In the genomic region with DNA sequence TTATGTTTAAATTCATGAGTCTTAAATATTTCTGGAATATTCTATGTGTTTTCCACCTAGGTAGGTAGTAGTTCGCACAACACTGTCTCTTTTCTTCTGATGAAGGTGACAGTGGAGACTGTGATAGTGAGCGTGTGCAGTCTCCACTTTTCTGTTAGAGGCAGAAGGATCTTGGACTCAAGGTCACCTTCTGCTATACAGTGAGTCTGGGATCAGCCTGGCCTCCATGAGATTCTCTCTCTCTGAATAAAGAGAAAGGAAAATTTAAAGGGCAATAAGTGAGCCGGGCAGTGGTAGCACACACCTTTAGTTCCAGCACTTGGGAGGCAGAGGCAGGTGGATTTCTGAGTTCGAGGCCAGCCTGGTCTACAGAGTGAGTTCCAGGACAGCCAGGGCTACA, we compare ENCODE assay signal across 17 mouse cellular contexts. TPM values are rescaled to one million over a fixed set of nuclear protein-coding genes. Genes with fewer than 3 reads are reported as not detected.
DNase-seq lines count a peak whose midpoint lies in the region; TF ChIP-seq lines count a peak whose summit lies in the region.
"Had no signal": no experiment of that assay in that cellular context is flagged by ENCODE, and none has a peak within 500 bp of the region (broad histone marks: within the 10 kb centered on the region; RNA-seq: fewer than 3 reads in every experiment).

No protein-coding gene starts in this region.

- WGBS in limb, embryonic 10.5 days: 93% methylated on average over 4 of the region's 4 CpGs

- no peaks in the 10 kb centered on the region for H3K9me3 ChIP-seq in ES-E14 (ENCODE audit: control insufficient read depth, insufficient read depth, low read depth, low read length)
- no peaks in the 10 kb centered on the region for H3K9me3 ChIP-seq in limb, embryonic 10.5 days (replicated peaks)
- H3K9me3 ChIP-seq: forebrain, embryonic 10.5 days; forebrain, embryonic 13.5 days; hindbrain, embryonic 10.5 days; hindbrain, embryonic 13.5 days; intestine, embryonic 15.5 days had no signal

- intact Hi-C loops in heart, postnatal 25 days (cut with DNase I): no loop called here

- in situ Hi-C loops in ES-E14 (cut with MboI; ENCODE audit: low sequenced_read_pairs in 2 of 2, unreplicated experiment in 2 of 2): no loop called here

- H3K4me3 ChIP-seq in ES-E14 (ENCODE audit: insufficient read depth in 1 of 2, low read depth in 1 of 2, low read length in 2 of 2, poor library complexity in 1 of 2, severe bottlenecking in 1 of 2): no peak overlapping the region
- H3K4me3 ChIP-seq in limb, embryonic 10.5 days: no peak overlapping the region
- H3K4me3 ChIP-seq: intestine, embryonic 15.5 days had no signal

- peaks cover 4% of the 10 kb centered on the region; the same call in 1 of the 2 replicates for H3K36me3 ChIP-seq in ES-E14 (ENCODE audit: control insufficient read depth, insufficient read depth, low read length, poor library complexity, severe bottlenecking)
- no peaks in the 10 kb centered on the region for H3K36me3 ChIP-seq in limb, embryonic 10.5 days
- H3K36me3 ChIP-seq: forebrain, embryonic 10.5 days; hindbrain, embryonic 10.5 days; hindbrain, embryonic 13.5 days; intestine, embryonic 15.5 days had no signal

- peak; percentile 41 for DNase-seq in heart, adult 11 months
- no peak for DNase-seq in heart, postnatal 25 days (ENCODE audit: low spot score)
- no peak for DNase-seq in ES-E14 (ENCODE audit: low read depth, low spot score)
- DNase-seq in limb, embryonic 10.5 days (ENCODE audit: low spot score): peak; percentile 15
- DNase-seq in right cerebral cortex, adult 18-20 months: no peak
- no peak for DNase-seq in left cerebral cortex, adult 8-10 months (ENCODE audit: low spot score in 2 of 2)
- DNase-seq: adrenal gland, adult 2 months; adrenal gland, postnatal 14 days; cerebellum, postnatal 10 days; gastrocnemius, postnatal 10 days; gastrocnemius, postnatal 36 days; heart, postnatal 36 days had no signal

- H3K27me3 ChIP-seq in limb, embryonic 10.5 days (ENCODE audit: low read depth, poor library complexity, severe bottlenecking): no peaks in the 10 kb centered on the region
- H3K27me3 ChIP-seq: hindbrain, embryonic 13.5 days; intestine, embryonic 15.5 days had no signal

- no peak overlapping the region for H3K9ac ChIP-seq in ES-E14 (ENCODE audit: insufficient read depth, low read depth, low read length, poor library complexity, severe bottlenecking)
- H3K9ac ChIP-seq: forebrain, embryonic 13.5 days; hindbrain, embryonic 13.5 days; intestine, embryonic 15.5 days had no signal

- peaks cover 13 to 37% of the 10 kb centered on the region in 2 experiments for H3K4me1 ChIP-seq in ES-E14 (ENCODE audit: control insufficient read depth in 2 of 2, insufficient read depth in 2 of 2, low read length in 2 of 2, poor library complexity in 1 of 2)
- peaks cover 11% of the 10 kb centered on the region for H3K4me1 ChIP-seq in limb, embryonic 10.5 days
- H3K4me1 ChIP-seq: forebrain, embryonic 13.5 days had no signal

- H3K27ac ChIP-seq in ES-E14 (ENCODE audit: insufficient read depth, low read depth, low read length, poor library complexity, severe bottlenecking): peak overlapping the region; percentile 96
- H3K27ac ChIP-seq in limb, embryonic 10.5 days: no peak overlapping the region
- H3K27ac ChIP-seq: forebrain, embryonic 10.5 days; forebrain, embryonic 13.5 days; hindbrain, embryonic 10.5 days; hindbrain, embryonic 13.5 days; intestine, embryonic 15.5 days had no signal

TF ChIP-seq in ES-E14, 5 proteins besides CTCF, POLR2A, EP300 and RAD21:
- TF ChIP-seq HCFC1 (IDR thresholded peaks at IDR 0.05; ENCODE audit: borderline replicate concordance, insufficient read depth, low read length) (no peak), ZNF384 (IDR thresholded peaks at IDR 0.05; ENCODE audit: low read depth, low read length) (no peak), ZC3H11A (IDR thresholded peaks at IDR 0.05; ENCODE audit: borderline replicate concordance, low read depth, low read length) (no peak), MAFK (IDR thresholded peaks at IDR 0.05; ENCODE audit: insufficient read depth, low read depth, low read length) (no peak), CHD2 (IDR thresholded peaks at IDR 0.05; ENCODE audit: low read depth, low read length) (no peak)

RNA-seq across cellular contexts. Expression of a gene that starts 24.2 kb away (rescaled TPM):
- total RNA-seq in heart, postnatal 25 days (2021): 10 to 100 TPM; 23.1 to 26.1 TPM
- total RNA-seq in ES-E14 (2012; rRNA removed): 75.7 and 82.5 TPM in 2 replicates
- 20.9 and 21.2 TPM in 2 replicates for polyA plus RNA-seq in limb, embryonic 10.5 days (2016; fragmentation: Nextera tagmentation; extraction: Ambion mirVana)
- total RNA-seq in left cerebral cortex, adult 8-10 months (2022): 100 to 1,000 TPM; 175 to 192 (median 181) TPM

RNA-seq across cellular contexts. Expression of a gene that starts 42.9 kb away (rescaled TPM):
- 10 to 100 TPM; 15.4 to 16.7 TPM for total RNA-seq in heart, postnatal 25 days (2021)
- 26.5 and 36.7 TPM in 2 replicates for total RNA-seq in ES-E14 (2012; rRNA removed)
- 45.3 and 46.1 TPM in 2 replicates for polyA plus RNA-seq in limb, embryonic 10.5 days (2016; fragmentation: Nextera tagmentation; extraction: Ambion mirVana)
- total RNA-seq in left cerebral cortex, adult 8-10 months (2022): 10 to 100 TPM; 91.6 to 96.6 (median 95.4) TPM

Comparison
In these comparisons a context has a peak if more than half of its experiments do, and no peak if none do; other contexts are left out.
1. DNase-seq: peak in heart, adult 11 months (single experiment) and limb, embryonic 10.5 days (single experiment); none in heart, postnatal 25 days (single experiment), ES-E14 (single experiment), right cerebral cortex, adult 18-20 months (single experiment) and left cerebral cortex, adult 8-10 months (0 of 2).